Mouse (Mus musculus): ENCODE measurements at regions not wholly inside any gene's neighbourhood (a gene's known extent, or its start where the extent isn't known, plus 50 kb on each side); places are given as distances from the start of the nearest gene placed in this dataset.

DNA sequence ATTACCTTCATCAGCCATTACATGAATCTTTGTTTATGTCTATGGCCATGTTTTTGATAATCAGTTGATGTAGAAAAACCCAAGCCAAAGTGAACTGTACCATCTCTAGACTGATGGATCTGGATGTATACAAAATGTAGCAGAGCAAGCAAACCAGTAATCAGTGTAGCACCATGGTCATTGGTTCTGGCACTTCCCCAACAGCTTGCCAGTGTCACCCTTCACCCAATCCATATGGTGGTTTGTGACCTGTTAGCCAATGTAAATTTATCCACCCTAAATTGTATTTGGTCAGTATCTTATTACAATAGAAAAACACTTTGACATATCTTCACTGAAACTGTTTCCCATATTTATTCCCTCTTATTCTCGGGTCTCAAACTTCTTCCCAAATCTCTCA lies 346.7 kb upstream of the Sptlc3 start:
- H3K36me3 ChIP-seq (ENCODE audit: control insufficient read depth, insufficient read depth) = no peaks in the 10 kb centered on the region
- WGBS (ENCODE audit: insufficient replicate concordance) = 51% methylated on average over 1 of the region's 1 CpGs
- H3K9ac ChIP-seq (ENCODE audit: low read depth, low read length) = no peak overlapping the region
- no peak overlapping the region for H3K4me3 ChIP-seq (ENCODE audit: low read depth, low read length)
- no peaks in the 10 kb centered on the region for H3K9me3 ChIP-seq (replicated peaks; ENCODE audit: control insufficient read depth, low read length)
- H3K27ac ChIP-seq (ENCODE audit: low read length) = no peak overlapping the region
- H3K4me2 ChIP-seq (ENCODE audit: low read depth, low read length) = no peak overlapping the region
- no peak for ATAC-seq (ENCODE audit: low read depth)
- H3K4me1 ChIP-seq (ENCODE audit: control insufficient read depth, low read depth, low read length) = no peaks in the 10 kb centered on the region
- no peaks in the 10 kb centered on the region for H3K27me3 ChIP-seq (ENCODE audit: control insufficient read depth, insufficient read depth, low read depth, low read length)

DNA sequence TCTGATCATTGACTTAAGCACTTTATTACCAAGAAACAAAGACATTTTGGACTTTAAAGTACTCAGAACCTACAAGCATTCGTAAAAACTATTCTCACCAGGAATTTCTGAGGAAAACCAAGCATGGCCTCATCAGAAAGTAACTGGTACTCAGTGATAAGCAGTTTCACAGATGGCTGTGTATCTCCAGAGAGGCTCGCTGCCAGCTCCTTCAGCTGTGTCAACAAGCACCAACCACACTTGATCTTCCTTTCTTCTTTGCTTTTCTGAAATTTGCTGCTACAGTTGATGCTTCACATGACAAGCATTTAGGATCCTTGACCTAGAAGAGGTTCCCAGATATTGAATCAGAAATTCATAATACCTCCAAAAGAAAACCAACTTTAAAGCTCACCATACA lies 314.1 kb upstream of the Sptlc3 start:
- no peaks in the 10 kb centered on the region for H3K4me1 ChIP-seq (ENCODE audit: control insufficient read depth, low read depth, low read length)
- ATAC-seq (ENCODE audit: low read depth) = no peak
- no peaks in the 10 kb centered on the region for H3K9me3 ChIP-seq (replicated peaks; ENCODE audit: control insufficient read depth, low read length)
- no peaks in the 10 kb centered on the region for H3K27me3 ChIP-seq (ENCODE audit: control insufficient read depth, insufficient read depth, low read depth, low read length)
- H3K36me3 ChIP-seq (ENCODE audit: control insufficient read depth, insufficient read depth) = no peaks in the 10 kb centered on the region
- no peak overlapping the region for H3K9ac ChIP-seq (ENCODE audit: low read depth, low read length)
- H3K4me2 ChIP-seq (ENCODE audit: low read depth, low read length) = no peak overlapping the region
- H3K4me3 ChIP-seq (ENCODE audit: low read depth, low read length) = no peak overlapping the region
- WGBS (ENCODE audit: insufficient replicate concordance) = 51% methylated on average over 2 of the region's 2 CpGs
- H3K27ac ChIP-seq (ENCODE audit: low read length) = no peak overlapping the region

GRCm38 (mm10) chr2:139198281-139198680 lies 295.4 kb upstream of the Sptlc3 start:
- Histone ChIP-seq H3K9me3 (replicated peaks; ENCODE audit: control insufficient read depth, low read length) (no peaks in the 10 kb centered on the region), H3K4me1 (ENCODE audit: control insufficient read depth, low read depth, low read length) (no peaks in the 10 kb centered on the region), H3K4me3 (ENCODE audit: low read depth, low read length) (no peak overlapping the region), H3K27me3 (ENCODE audit: control insufficient read depth, insufficient read depth, low read depth, low read length) (no peaks in the 10 kb centered on the region), H3K9ac (ENCODE audit: low read depth, low read length) (no peak overlapping the region), H3K27ac (ENCODE audit: low read length) (no peak overlapping the region), H3K4me2 (ENCODE audit: low read depth, low read length) (no peak overlapping the region), H3K36me3 (ENCODE audit: control insufficient read depth, insufficient read depth) (no peaks in the 10 kb centered on the region)
- no peak for ATAC-seq (ENCODE audit: low read depth)
- WGBS (ENCODE audit: insufficient replicate concordance) = 41% methylated on average over 2 of the region's 2 CpGs

DNA sequence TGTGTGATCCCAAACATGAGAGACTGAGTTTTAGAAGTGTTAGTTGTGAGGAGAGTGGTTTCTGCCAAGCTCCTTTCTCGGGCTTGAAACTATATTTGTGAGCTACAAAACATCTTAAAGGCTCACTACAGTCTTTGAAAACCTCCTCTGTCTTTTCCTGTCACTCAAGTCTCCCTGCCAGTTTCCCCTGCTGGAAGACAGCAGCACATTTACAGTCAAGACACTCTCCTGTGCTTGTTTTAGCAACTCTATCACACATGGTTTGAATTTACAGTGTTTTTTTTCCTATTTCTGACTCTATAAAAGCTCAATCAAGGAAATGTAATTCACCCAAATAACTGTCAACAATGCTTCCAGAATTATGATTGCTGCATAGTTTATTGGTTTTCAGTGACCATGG lies 286.1 kb upstream of the Sptlc3 start:
- no peaks in the 10 kb centered on the region for H3K27me3 ChIP-seq (ENCODE audit: control insufficient read depth, insufficient read depth, low read depth, low read length)

DNA sequence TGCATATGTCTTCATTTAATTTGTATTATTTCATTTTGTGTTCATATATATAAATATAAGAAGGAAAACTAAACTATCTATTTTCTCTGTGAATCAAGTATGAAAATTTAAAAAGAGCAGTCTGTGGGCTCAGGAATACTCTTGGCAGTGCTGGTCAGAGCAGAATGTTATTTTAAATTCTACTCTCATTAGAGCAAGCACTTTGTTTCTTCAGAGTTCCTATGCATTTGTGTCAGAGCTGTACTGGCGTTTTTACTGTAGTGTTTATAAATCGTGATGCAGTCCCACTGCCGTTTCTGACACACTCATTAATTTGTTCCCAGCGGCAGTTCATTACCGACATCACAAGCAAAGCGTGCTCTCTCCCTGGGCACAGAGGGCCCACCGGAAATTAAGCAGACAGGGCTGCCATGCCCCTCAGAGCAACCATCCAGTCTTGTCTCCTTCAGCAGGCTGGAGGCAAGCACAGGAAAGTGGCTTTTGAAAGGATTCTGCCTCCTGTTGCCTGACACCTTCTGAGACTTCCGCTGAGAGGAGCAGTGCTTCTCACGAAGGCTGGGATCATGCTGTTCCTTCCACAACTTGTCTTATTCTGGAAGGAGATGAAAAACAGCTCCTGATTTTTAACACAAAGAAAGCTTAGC lies 272.8 kb upstream of the Sptlc3 start:
- ATAC-seq (ENCODE audit: low read depth) = no peak
- Histone ChIP-seq H3K27me3 (ENCODE audit: control insufficient read depth, insufficient read depth, low read depth, low read length) (no peaks in the 10 kb centered on the region), H3K4me2 (ENCODE audit: low read depth, low read length) (no peak overlapping the region), H3K36me3 (ENCODE audit: control insufficient read depth, insufficient read depth) (no peaks in the 10 kb centered on the region), H3K9me3 (replicated peaks; ENCODE audit: control insufficient read depth, low read length) (no peaks in the 10 kb centered on the region), H3K9ac (ENCODE audit: low read depth, low read length) (no peak overlapping the region), H3K27ac (ENCODE audit: low read length) (no peak overlapping the region), H3K4me1 (ENCODE audit: control insufficient read depth, low read depth, low read length) (no peaks in the 10 kb centered on the region), H3K4me3 (ENCODE audit: low read depth, low read length) (no peak overlapping the region)
- 44% methylated on average over 9 of the region's 9 CpGs for WGBS (ENCODE audit: insufficient replicate concordance)

More for the DNA sequence above, 286.1 kb upstream of the Sptlc3 start:
- no peaks in the 10 kb centered on the region for H3K36me3 ChIP-seq (ENCODE audit: control insufficient read depth, insufficient read depth)
- H3K9me3 ChIP-seq (replicated peaks; ENCODE audit: control insufficient read depth, low read length) = no peaks in the 10 kb centered on the region
- no peak for ATAC-seq (ENCODE audit: low read depth)
- H3K4me1 ChIP-seq (ENCODE audit: control insufficient read depth, low read depth, low read length) = no peaks in the 10 kb centered on the region
- no peak overlapping the region for H3K4me3 ChIP-seq (ENCODE audit: low read depth, low read length)
- no peak overlapping the region for H3K9ac ChIP-seq (ENCODE audit: low read depth, low read length)
- H3K4me2 ChIP-seq (ENCODE audit: low read depth, low read length) = no peak overlapping the region
- 11% methylated on average over 1 of the region's 1 CpGs for WGBS (ENCODE audit: insufficient replicate concordance)
- no peak overlapping the region for H3K27ac ChIP-seq (ENCODE audit: low read length)

- WGBS (ENCODE audit: insufficient replicate concordance) = 51% methylated on average over 3 of the region's 3 CpGs
- no peaks in the 10 kb centered on the region for H3K9me3 ChIP-seq (replicated peaks; ENCODE audit: control insufficient read depth, low read length)
- no peaks in the 10 kb centered on the region for H3K27me3 ChIP-seq (ENCODE audit: control insufficient read depth, insufficient read depth, low read depth, low read length)
- no peak overlapping the region for H3K27ac ChIP-seq (ENCODE audit: low read length)
- H3K9ac ChIP-seq (ENCODE audit: low read depth, low read length) = no peak overlapping the region
- no peaks in the 10 kb centered on the region for H3K36me3 ChIP-seq (ENCODE audit: control insufficient read depth, insufficient read depth)
- no peak overlapping the region for H3K4me2 ChIP-seq (ENCODE audit: low read depth, low read length)
- H3K4me1 ChIP-seq (ENCODE audit: control insufficient read depth, low read depth, low read length) = no peaks in the 10 kb centered on the region
- no peak for ATAC-seq (ENCODE audit: low read depth)
- no peak overlapping the region for H3K4me3 ChIP-seq (ENCODE audit: low read depth, low read length)
Observed at GRCm38 (mm10) chr2:139230453-139230852, 263.3 kb upstream of the Sptlc3 start.

- Histone ChIP-seq H3K27me3 (ENCODE audit: control insufficient read depth, insufficient read depth, low read depth, low read length) (no peaks in the 10 kb centered on the region), H3K36me3 (ENCODE audit: control insufficient read depth, insufficient read depth) (no peaks in the 10 kb centered on the region), H3K4me3 (ENCODE audit: low read depth, low read length) (no peak overlapping the region), H3K9me3 (replicated peaks; ENCODE audit: control insufficient read depth, low read length) (no peaks in the 10 kb centered on the region), H3K27ac (ENCODE audit: low read length) (no peak overlapping the region), H3K9ac (ENCODE audit: low read depth, low read length) (no peak overlapping the region), H3K4me1 (ENCODE audit: control insufficient read depth, low read depth, low read length) (no peaks in the 10 kb centered on the region), H3K4me2 (ENCODE audit: low read depth, low read length) (no peak overlapping the region)
- WGBS (ENCODE audit: insufficient replicate concordance) = 53% methylated on average over 2 of the region's 2 CpGs
- no peak for ATAC-seq (ENCODE audit: low read depth)
Observed at GRCm38 (mm10) chr2:139250138-139250537, 243.6 kb upstream of the Sptlc3 start.

DNA sequence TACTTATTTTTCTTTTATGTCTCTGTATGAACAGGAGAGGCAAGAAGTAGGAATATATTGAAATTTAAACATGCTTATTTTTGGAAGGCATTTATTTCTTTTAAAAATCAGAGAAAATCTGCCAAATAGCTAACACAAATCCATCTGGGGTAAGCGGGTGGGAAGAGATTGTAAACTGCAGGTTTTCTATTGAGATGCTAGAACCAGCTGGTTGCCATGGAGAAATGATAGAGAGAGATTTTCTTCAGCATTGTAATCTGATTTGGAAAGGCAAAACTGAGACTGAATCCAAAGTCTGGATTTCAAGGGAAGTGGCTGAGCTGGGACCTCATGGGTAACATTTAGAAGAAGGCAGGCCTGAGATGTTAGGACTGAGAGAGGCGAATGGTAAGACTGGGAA lies 226.6 kb upstream of the Sptlc3 start:
- Histone ChIP-seq H3K4me3 (ENCODE audit: low read depth, low read length) (no peak overlapping the region), H3K9me3 (replicated peaks; ENCODE audit: control insufficient read depth, low read length) (no peaks in the 10 kb centered on the region), H3K9ac (ENCODE audit: low read depth, low read length) (no peak overlapping the region), H3K4me2 (ENCODE audit: low read depth, low read length) (no peak overlapping the region), H3K27ac (ENCODE audit: low read length) (no peak overlapping the region), H3K4me1 (ENCODE audit: control insufficient read depth, low read depth, low read length) (no peaks in the 10 kb centered on the region), H3K36me3 (ENCODE audit: control insufficient read depth, insufficient read depth) (no peaks in the 10 kb centered on the region), H3K27me3 (ENCODE audit: control insufficient read depth, insufficient read depth, low read depth, low read length) (no peaks in the 10 kb centered on the region)
- 72% methylated on average over 2 of the region's 2 CpGs for WGBS (ENCODE audit: insufficient replicate concordance)
- no peak for ATAC-seq (ENCODE audit: low read depth)

GRCm38 (mm10) chr2:139276581-139276980 lies 217.1 kb upstream of the Sptlc3 start:
- H3K4me2 ChIP-seq (ENCODE audit: low read depth, low read length) = no peak overlapping the region
- no peaks in the 10 kb centered on the region for H3K36me3 ChIP-seq (ENCODE audit: control insufficient read depth, insufficient read depth)
- H3K27ac ChIP-seq (ENCODE audit: low read length) = no peak overlapping the region
- H3K9me3 ChIP-seq (replicated peaks; ENCODE audit: control insufficient read depth, low read length) = no peaks in the 10 kb centered on the region
- no peaks in the 10 kb centered on the region for H3K27me3 ChIP-seq (ENCODE audit: control insufficient read depth, insufficient read depth, low read depth, low read length)
- no peaks in the 10 kb centered on the region for H3K4me1 ChIP-seq (ENCODE audit: control insufficient read depth, low read depth, low read length)
- H3K9ac ChIP-seq (ENCODE audit: low read depth, low read length) = no peak overlapping the region
- WGBS (ENCODE audit: insufficient replicate concordance) = 52% methylated on average over 5 of the region's 5 CpGs
- ATAC-seq (ENCODE audit: low read depth) = no peak
- no peak overlapping the region for H3K4me3 ChIP-seq (ENCODE audit: low read depth, low read length)

Data from liver, embryonic 16.5 days (tissue).